Mouse (Mus musculus) layer of hippocampus, postnatal 25 days (tissue): Measurements from ENCODE around the gene Rnft2. TPM values are rescaled to one million over a fixed set of nuclear protein-coding genes. Genes with fewer than 3 reads are reported as not detected.

Experiments
- DNase-seq, 2 experiments: peaks; one replicate each; pipeline ENCODE4 v3.0.0; 2022; ENCODE audit warnings: mixed read lengths in 2 of 2, low spot score in 1 of 2; ENCODE audit errors: extremely low spot score in 1 of 2
- total RNA-seq, 2 experiments: library from RNA; stranded (reverse); gene quantifications; 2 replicates each; pipeline ENCODE4 v1.2.3; 2021

Rnft2 gene
- total RNA-seq, result 10 to 100 TPM; 69.4 to 69.8 TPM

DNA sequence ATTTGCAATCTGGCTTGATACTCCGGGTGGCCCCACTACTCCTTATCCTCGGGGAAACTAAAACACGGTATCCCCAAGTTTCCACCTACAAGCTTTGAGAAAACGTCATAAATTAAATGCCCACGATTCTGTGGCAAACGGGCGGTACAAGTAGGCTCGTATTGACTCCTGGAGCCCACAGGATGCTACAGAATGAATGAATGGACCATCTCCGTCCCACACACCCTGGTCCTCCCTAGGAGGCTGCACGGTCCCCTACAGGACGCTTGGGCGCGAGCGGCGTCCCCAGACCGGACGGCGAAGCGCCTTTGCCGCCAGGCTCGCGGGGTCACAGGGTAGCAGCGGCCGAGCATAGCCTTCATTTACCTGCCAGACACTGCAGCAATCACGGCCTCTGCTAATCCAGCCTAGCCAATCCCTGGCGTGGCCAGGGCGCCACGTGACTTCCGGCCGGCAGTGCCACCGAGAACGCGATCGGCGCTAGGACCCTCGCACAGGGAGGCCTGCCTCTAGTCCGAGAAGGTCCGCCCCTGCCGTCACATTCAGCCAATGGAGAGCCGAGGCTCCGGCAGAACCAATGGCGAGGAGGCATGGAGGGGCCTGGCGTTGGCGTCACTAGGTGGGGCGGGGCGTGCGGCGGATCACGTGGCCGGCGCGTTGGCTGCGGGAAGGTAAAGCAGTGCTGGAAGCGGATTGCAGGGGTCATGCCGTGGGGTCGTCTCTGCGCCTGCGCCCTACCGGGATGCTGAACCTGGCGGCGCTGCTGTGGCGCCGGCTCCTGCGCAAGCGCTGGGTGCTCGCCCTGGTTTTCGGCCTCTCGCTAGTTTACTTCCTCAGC, at the start of gene Rnft2, which contains the start of gene 2410131K14Rik:
Gene Rnft2 (minus strand): TSS at position 511 of the 838 bp plus-strand sequence.
Gene 2410131K14Rik (plus strand): TSS at position 622 of the 838 bp plus-strand sequence.
- peak; percentile 97 to 98 for DNase-seq

DNA sequence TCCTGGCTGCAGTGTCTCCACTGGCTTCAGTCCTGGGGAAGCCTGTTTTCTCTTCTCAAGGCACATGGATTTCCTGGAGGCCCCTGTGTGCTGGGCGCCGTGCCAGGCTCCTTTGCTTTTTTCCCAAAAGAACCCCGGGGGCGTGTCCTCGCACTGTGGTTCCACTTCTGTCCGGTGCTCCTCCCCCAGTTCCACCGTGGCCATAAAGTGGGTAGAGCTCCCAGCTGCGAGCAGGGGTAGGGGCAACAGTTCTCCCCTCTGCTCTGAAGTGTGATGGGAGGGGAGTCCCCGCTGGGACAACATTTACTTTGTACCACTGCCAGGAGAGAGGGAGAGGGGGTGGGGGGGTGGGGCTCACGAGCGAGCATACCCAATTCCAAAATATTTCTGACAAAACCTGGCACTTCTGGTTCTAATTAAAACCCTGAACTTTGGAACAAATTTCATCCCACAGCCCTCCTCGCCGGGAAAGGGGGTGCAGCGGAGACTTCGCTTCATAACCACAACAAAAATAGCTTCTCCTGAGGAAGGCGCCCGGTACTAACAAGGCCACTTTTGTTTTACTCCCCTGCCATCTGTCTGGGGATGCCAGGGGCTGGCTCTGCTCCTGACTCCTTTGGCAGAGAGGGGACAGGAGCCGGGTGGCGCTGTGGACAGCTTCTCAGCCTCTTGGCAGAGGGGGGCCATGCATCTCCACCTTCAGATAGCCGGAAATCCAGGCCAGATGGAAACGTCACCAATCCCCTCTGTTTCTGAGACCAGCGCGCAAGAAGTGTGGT, 49.4 kb upstream of the Rnft2 start:
- peak; percentile 54 to 72 for DNase-seq

- DNase-seq, result no peak
These were observed 47.6 kb upstream of the Rnft2 start for GRCm38 (mm10) chr5:118292476-118292875.

DNA sequence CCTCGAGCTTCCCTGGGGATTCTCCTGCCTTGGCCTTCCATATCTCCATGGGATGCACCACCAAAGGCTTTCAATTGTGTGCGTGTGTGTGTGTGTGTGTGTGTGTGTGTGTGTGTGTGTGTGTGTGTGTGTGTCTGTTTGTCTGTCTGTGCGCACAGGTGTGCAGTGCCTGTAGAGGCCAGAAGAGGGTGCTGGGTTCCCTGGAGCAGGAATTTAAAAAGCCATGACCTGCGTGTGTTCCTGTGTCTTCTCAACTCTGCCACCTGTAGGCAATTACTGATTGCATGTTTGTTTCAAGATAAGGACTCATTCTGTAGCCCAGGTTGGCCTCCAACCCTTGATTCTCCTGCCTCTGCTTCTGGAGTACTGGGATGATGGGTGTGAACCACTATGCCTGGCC, 46.5 kb upstream of the Rnft2 start:
- no peak for DNase-seq

DNA sequence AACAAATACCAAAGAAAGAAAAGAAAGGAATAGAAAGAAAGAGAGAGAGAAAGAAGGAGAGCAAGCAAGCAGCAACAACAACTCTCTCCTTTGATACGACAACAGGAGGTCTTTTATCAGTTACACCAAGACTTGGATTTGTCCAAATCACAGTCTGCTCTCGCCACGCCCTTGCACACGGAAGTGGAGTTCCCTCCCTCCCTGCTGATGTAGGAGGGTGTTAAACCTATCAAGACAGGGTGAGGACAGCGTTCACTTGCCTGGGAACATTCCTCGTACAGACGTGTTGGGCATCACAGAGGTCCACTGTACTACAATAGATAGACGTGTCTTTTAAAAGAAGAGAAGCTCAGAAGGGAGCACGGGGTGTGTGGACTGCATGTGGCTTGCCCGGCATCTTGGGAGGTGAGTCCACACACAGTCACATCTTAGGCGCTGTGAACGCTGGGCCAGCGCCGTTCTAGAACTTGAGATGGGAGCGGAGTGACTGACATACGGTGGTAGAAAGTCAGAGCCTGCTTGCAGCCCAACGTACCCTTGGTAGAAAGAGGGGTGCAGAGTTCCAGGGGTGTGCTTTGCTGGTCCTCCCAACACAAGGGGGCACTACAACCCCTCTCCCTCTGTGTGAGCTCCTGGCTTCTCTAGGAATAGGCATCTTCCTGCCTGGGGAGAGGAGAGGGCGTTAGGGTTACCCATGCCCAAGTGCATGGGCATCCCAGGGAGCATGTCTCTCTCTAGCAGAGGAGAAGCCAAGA, 33.0 kb upstream of the Rnft2 start:
- DNase-seq, result no peak

DNA sequence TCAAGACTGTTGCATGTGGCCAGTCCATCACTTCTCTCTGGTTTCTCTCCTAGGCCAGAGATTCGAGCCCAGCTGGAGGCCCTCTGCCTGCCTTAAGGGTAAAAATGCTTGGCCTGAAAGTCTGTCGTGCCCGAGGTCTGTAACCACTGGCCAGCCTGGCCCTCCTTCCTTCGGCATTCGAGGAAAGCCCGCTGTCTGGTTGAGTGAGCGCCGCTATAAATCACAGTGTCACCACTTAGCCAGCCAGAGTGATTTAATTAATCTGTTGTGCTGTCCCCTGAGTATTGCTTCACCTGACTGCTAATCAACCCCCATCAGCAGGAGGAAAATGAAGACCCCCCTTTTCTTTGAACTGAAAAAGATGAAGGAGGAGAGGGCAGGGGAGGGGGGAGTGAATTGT, 31.8 kb upstream of the Rnft2 start:
- DNase-seq, result no peak

DNA sequence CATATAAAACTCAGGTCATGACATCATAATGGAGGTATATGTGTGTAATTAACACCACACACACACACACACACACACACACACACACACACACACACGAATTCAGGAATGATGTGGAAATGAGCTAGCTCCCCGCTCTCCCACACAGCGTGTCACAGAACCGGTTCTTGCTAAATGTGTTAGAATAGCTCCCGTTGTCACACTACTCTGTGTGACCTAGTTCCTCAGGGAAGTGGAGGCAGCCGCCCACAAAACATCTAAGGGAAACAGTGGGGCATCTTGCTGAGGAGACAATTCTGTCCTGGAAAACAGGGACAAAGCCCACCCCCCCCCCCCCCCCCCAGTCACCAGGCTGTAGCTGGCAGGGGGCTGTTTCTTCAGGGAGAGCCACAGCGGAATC, 31.4 kb upstream of the Rnft2 start:
- DNase-seq, result no peak

DNA sequence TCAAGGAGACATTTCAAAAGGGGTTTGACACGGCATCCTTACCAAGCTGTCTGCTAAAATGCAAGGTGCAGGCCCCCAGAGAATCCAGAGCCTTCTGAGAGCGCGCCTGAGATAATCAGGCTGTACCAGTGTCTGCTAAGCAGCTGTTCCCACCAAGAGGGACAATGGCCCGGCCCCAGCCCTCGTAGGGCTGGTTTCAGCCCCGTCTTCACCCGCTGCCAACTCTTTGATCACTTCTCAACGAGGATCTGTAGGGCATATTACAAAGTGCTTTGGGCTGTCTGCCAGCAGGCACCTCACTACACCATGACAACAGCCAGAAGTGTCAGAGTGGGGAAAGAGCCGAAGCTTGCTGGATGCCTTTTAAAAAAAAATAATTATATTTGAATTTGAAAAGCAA, 29.6 kb upstream of the Rnft2 start:
- no peak for DNase-seq

DNA sequence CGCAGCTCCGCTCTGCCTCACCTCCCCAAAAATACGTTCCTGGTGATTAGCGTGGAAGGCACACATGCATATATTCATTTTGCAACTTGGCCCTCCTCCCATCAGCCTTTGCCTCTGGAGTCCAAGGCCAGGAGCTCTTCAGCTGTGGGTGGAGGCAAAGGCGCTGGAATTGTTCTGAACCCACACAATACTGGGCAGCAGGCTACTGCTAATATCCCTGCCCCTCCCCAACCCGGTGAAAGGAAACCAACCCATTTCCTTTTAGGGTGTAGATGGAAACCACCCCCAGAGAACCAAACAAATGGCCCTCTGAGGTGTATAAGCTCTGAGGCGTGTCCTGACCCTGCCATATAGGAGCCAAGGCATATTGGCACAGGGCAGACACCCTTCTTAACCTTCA, 28.5 kb upstream of the Rnft2 start:
- no peak for DNase-seq

DNA sequence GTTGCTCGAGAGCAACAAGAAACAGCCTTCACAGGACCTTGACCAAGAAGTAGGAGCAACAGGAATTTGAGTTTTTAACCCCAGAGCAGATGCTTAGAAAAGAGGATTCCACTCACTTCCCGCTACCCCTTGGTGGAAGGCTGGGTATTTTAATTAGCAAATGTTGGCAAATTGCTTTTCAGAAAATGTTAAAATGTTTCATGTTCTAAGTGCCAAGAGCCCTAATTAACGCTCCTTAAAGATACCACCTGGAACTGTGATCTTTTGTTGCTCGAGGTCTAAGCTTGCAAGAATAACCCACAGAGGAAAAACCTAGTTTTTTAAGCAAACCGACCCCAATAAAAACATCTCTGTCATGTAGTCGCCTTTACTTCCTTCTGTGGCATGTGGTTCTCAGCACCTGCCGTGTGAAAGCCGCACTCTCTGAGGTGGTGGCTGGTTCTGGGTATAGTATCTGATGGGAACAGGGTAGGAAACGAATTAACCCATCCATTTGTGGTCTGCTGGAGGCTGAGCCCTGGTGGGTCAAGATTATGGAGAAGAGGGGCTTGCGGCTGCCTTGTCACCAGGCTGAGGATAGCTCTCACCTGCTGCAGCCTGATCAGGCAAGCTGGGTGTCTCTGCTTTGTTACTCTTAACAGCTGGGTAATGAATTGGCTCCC, 26.7 kb upstream of the Rnft2 start:
- no peak for DNase-seq

- DNase-seq, result peak; percentile 88 to 98
These were observed 24.1 kb upstream of the Rnft2 start for GRCm38 (mm10) chr5:118268987-118269386.

DNA sequence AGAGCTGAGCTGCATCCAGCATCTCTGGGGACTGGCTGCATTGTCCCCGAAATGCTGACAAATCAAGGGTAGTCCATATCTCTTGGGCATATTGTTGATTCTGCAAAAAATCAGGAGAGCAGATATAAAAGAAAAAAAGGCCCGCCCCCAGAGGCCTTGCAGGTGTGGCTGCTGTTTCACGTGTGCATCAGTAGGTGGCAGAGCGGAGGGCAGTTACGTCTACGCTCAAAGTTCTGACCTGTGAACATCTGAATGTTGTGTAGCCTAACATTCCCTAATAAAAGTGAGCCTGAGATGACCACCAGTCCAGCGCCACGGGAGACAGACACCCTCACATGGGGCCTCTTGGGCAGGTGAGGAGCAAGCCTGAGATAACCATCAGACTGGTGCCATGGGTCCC, 21.4 kb upstream of the Rnft2 start:
- no peak for DNase-seq

GRCm38 (mm10) chr5:118265366-118265765, 20.4 kb upstream of the Rnft2 start:
- no peak for DNase-seq

DNA sequence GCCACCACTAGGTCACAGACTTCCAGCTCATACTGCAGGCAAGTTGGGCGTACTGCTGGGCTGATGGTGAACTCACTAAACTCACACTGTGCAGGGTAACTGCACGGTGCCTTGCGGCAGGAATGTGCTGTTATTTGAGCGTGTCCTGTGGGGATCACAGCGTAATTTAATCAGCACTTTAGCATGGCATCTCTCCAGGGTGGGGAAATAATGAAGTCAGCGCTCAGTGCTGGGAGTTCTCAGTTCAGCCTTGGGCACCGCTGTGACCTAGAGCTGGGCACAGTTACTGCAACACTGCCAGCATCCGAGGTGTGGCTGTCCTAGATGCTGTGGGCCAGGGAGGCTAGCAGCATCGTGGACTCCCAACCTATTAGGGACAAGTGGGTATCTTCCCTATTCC, 19.4 kb upstream of the Rnft2 start:
- no peak for DNase-seq

GRCm38 (mm10) chr5:118262418-118262817, 17.5 kb upstream of the Rnft2 start:
- no peak for DNase-seq

GRCm38 (mm10) chr5:118261181-118261580, 16.3 kb upstream of the Rnft2 start:
- no peak for DNase-seq

- DNase-seq, result no peak
These were observed 15.7 kb upstream of the Rnft2 start for GRCm38 (mm10) chr5:118260642-118261041.

GRCm38 (mm10) chr5:118260055-118260454, 15.1 kb upstream of the Rnft2 start:
- DNase-seq, result no peak

DNA sequence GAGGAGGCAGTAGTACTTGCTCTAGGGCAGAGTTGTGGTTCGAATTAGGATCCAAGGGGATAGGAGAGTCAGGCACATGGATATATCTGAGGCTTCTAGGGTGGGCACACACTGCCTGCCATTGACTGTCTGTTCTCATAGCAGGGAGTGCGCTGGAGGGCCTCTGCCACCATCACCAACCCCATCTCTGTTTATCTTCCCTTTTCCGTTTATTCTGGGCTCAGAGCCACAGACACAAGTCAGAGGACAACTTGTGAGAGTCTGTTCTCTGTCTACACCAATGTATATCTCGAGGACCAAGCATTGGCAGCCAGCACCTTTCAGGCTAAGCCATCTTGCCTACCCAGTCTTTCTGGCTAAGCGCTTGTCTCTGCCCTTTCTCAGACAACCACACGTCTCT, 14.7 kb upstream of the Rnft2 start:
- no peak for DNase-seq

DNA sequence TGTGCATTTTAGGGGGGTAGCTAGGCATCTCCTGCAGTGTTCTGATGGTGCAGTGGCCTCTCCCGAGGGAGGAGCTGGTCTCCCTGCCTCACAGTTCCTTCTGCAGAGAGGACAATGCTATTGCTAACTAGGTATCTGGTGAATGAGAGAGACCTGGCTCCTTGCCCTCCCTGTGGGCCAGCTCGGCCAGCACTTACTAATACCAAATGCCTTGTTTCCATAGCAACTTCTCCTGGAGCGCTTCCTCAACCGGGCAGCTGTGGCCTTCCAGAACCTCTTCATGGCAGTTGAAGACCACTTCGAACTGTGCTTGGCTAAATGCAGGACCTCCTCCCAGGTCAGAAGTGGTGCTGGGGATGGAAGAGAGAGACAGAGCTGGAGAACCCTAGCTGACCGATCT, 14.2 kb upstream of the Rnft2 start:
- no peak for DNase-seq
